Mouse (Mus musculus): ENCODE data around the gene Gm30191.
"Not testable (repeated sequence)": the region's sequence is repeated elsewhere in the genome, so short reads cannot be mapped to it uniquely, and the experiment has no call there.

Gene Gm30191

GRCm38 (mm10) chr4:134287168-134287564, 40.4 kb downstream of the Gm30191 start:
- peak; percentile 95 for DNase-seq (ENCODE audit: low spot score)

- DNase-seq (ENCODE audit: low spot score) = peak; percentile 80
These were observed 40.9 kb downstream of the Gm30191 start, which contains the start of gene Pdik1l for GRCm38 (mm10) chr4:134287575-134288025. Pdik1l (minus strand) TSS chr4:134287895.

GRCm38 (mm10) chr4:134288397-134289256, 41.9 kb downstream of the Gm30191 start:
- no peak for DNase-seq (ENCODE audit: low spot score)

GRCm38 (mm10) chr4:134292067-134292466, 45.3 kb downstream of the Gm30191 start:
- DNase-seq (ENCODE audit: low spot score) = peak; percentile 72

GRCm38 (mm10) chr4:134293061-134293691, 46.4 kb downstream of the Gm30191 start:
- no peak for DNase-seq (ENCODE audit: low spot score)

DNA sequence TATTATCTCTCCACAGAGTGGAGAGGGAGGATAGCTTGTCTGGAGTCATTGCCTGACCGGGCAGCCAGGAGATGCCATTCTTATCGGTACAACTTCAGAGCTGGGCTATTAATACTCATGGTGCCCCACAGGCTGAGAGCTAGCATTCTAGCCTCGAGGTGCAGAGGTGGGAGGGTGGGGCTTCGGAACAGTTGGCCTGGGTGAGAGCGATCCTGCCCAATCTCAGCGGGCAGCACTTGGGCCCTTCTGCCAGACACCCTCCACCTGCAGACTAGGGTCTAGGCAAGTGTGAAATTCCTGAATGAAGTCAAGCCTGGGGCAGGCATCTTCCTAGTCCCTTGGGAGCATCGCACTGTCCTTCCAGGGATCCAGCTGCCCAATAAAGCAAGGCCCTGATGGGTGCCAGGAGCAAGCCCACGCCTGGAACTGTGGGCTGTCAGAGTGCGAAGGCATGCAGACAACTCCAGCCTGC, 47.0 kb downstream of the Gm30191 start:
- no peak for DNase-seq (ENCODE audit: low spot score)

GRCm38 (mm10) chr4:134296096-134296495, 49.4 kb downstream of the Gm30191 start:
- DNase-seq (ENCODE audit: low spot score) = not testable (repeated sequence)

- no peak for DNase-seq (ENCODE audit: low spot score)
These were observed 49.8 kb downstream of the Gm30191 start for GRCm38 (mm10) chr4:134296523-134296922.

DNA sequence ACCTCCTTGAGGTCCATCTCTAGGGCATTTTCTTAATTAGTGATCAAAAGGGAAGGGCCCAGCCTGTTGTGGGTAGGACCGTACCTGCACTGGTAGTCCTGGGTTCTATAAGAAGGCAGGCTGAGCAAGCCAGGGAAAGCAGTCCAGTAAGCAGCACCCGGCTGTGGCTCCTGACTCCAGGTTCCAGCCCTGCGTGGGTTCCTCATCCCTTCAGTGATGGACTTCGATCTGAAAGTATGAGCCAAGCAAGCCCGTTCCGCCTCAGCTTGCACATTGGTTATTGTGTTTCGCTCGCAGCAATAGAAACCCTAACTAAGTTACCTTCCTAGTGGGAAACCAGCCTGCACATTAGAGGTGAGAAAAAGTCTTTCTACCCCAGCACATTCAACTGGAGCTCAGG, 50.6 kb downstream of the Gm30191 start:
- DNase-seq (ENCODE audit: low spot score) = no peak

- DNase-seq (ENCODE audit: low spot score) = no peak
These were observed 52.1 kb downstream of the Gm30191 start for GRCm38 (mm10) chr4:134298626-134299497.

DNA sequence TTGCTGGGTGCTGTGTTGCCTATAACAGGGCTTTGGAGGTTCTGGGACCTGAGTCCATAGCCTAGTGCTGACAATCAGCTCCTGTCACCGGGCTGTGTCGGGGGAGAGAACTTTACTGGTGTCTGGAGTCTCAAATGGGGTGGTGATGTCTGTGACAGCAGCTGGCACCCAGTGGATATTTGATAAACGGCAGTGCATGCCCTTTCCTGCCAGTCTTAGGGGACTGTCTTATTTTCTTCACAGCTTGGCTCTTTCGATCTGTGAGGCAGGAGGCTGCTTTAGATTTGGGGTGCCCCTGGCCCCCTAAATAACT, 52.7 kb downstream of the Gm30191 start:
- DNase-seq (ENCODE audit: low spot score) = no peak

All from urinary bladder, postnatal 14 days (tissue).